Comparison of ENCODE assay signal across 18 mouse cellular contexts in the genomic region with DNA sequence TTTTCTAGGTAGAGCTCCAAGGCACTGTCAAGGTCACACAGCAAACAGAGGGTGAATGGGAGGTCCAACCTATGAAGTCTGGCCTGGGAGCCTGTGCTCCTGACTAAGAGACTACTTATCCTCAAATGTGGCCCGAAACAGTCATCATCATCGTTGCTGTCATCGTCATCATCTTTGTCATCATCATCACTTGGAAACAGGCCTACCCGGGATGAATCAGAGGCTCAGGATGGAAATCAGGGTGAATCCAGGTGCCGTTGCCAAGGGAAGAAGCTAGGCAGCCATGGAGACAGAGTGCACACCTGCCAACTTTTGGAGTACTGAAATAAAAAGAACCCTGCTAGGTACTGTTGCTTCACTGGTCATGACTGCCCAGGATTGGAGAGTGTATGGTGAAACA. TPM values are rescaled to one million over a fixed set of nuclear protein-coding genes. Genes with fewer than 3 reads are reported as not detected.
DNase-seq lines count a peak whose midpoint lies in the region; ATAC-seq lines count a peak whose summit lies in the region.
"Had no signal": no experiment of that assay in that cellular context is flagged by ENCODE, and none has a peak within 500 bp of the region (broad histone marks: within the 10 kb centered on the region; RNA-seq: fewer than 3 reads in every experiment).

No protein-coding gene starts in this region.

- no peak overlapping the region for H3K27ac ChIP-seq in heart, embryonic 15.5 days
- H3K27ac ChIP-seq in heart, embryonic 11.5 days (ENCODE audit: low read depth, low read length) = no peak overlapping the region
- H3K27ac ChIP-seq in midbrain, embryonic 11.5 days (ENCODE audit: low read depth, low read length) = no peak overlapping the region
- no peak overlapping the region for H3K27ac ChIP-seq in midbrain, embryonic 13.5 days
- H3K27ac ChIP-seq: embryonic facial prominence, embryonic 12.5 days; gastrocnemius, adult 2 months; hindbrain, embryonic 12.5 days; limb, embryonic 10.5 days; midbrain, embryonic 15.5 days; stomach, postnatal 0 days had no signal

- H3K4me2 ChIP-seq in heart, embryonic 15.5 days = 0 out of 2 replicates have a peak overlapping the region, but pooled peaks have one; percentile 10
- no peak overlapping the region for H3K4me2 ChIP-seq in heart, embryonic 11.5 days
- no peak overlapping the region for H3K4me2 ChIP-seq in midbrain, embryonic 11.5 days
- no peak overlapping the region for H3K4me2 ChIP-seq in midbrain, embryonic 13.5 days (replicated peaks)
- H3K4me2 ChIP-seq: embryonic facial prominence, embryonic 12.5 days; hindbrain, embryonic 12.5 days; midbrain, embryonic 15.5 days had no signal

- H3K4me3 ChIP-seq in heart, embryonic 15.5 days = no peak overlapping the region
- no peak overlapping the region for H3K4me3 ChIP-seq in heart, embryonic 11.5 days (ENCODE audit: low read depth, low read length)
- no peak overlapping the region for H3K4me3 ChIP-seq in midbrain, embryonic 11.5 days (ENCODE audit: low read depth, low read length)
- no peak overlapping the region for H3K4me3 ChIP-seq in midbrain, embryonic 13.5 days (replicated peaks)
- H3K4me3 ChIP-seq: embryonic facial prominence, embryonic 12.5 days; erythroblast, embryonic 14.5 days; gastrocnemius, adult 2 months; hindbrain, embryonic 12.5 days; limb, embryonic 10.5 days; midbrain, embryonic 15.5 days; myocyte had no signal

- DNase-seq in adrenal gland, adult 2 months = peak; percentile 33
- no peak for DNase-seq in adrenal gland, postnatal 10 days
- DNase-seq in midbrain, embryonic 11.5 days (ENCODE audit: low spot score, missing footprints) = peak; percentile 72
- peak; percentile 52 to 67 for DNase-seq in right cerebral cortex, postnatal 10 days (ENCODE audit: low spot score in 2 of 2)
- DNase-seq in spleen, postnatal 4 days (ENCODE audit: low spot score in 2 of 2) = no peak
- DNase-seq: adrenal gland, adult 8-10 months had no signal

- no peak for ATAC-seq in heart, embryonic 15.5 days (replicated peaks; ENCODE audit: insufficient number of reproducible peaks, insufficient read depth, low FRiP score, low read depth)
- no peak for ATAC-seq in heart, embryonic 11.5 days (replicated peaks; ENCODE audit: insufficient number of reproducible peaks, low FRiP score, low TSS enrichment)
- ATAC-seq in midbrain, embryonic 11.5 days (ENCODE audit: low FRiP score) = no peak
- ATAC-seq in midbrain, embryonic 13.5 days = no peak

- H3K9ac ChIP-seq in heart, embryonic 15.5 days = no peak overlapping the region
- no peak overlapping the region for H3K9ac ChIP-seq in heart, embryonic 11.5 days (ENCODE audit: low read depth, low read length)
- H3K9ac ChIP-seq in midbrain, embryonic 11.5 days (ENCODE audit: low read length) = no peak overlapping the region
- no peak overlapping the region for H3K9ac ChIP-seq in midbrain, embryonic 13.5 days (replicated peaks)
- H3K9ac ChIP-seq: embryonic facial prominence, embryonic 12.5 days; hindbrain, embryonic 12.5 days; liver, postnatal 0 days; midbrain, embryonic 15.5 days had no signal

- H3K27me3 ChIP-seq in heart, embryonic 15.5 days = no peaks in the 10 kb centered on the region
- H3K27me3 ChIP-seq in heart, embryonic 11.5 days (ENCODE audit: control insufficient read depth, insufficient read depth, low read length) = no peaks in the 10 kb centered on the region
- no peaks in the 10 kb centered on the region for H3K27me3 ChIP-seq in midbrain, embryonic 11.5 days (ENCODE audit: control insufficient read depth, insufficient read depth, low read length)
- H3K27me3 ChIP-seq in midbrain, embryonic 13.5 days = no peaks in the 10 kb centered on the region
- H3K27me3 ChIP-seq: embryonic facial prominence, embryonic 12.5 days; hindbrain, embryonic 12.5 days; midbrain, embryonic 15.5 days had no signal

- H3K9me3 ChIP-seq in heart, embryonic 15.5 days (replicated peaks) = no peaks in the 10 kb centered on the region
- no peaks in the 10 kb centered on the region for H3K9me3 ChIP-seq in heart, embryonic 11.5 days (replicated peaks; ENCODE audit: control insufficient read depth, low read length)
- H3K9me3 ChIP-seq in midbrain, embryonic 11.5 days (ENCODE audit: control insufficient read depth, low read length) = no peaks in the 10 kb centered on the region
- H3K9me3 ChIP-seq in midbrain, embryonic 13.5 days = no peaks in the 10 kb centered on the region
- H3K9me3 ChIP-seq: embryonic facial prominence, embryonic 12.5 days; hindbrain, embryonic 12.5 days; limb, embryonic 10.5 days; midbrain, embryonic 15.5 days had no signal

- WGBS in heart, embryonic 15.5 days = 72% methylated on average over 5 of the region's 5 CpGs
- WGBS in heart, embryonic 11.5 days (ENCODE audit: insufficient replicate concordance) = 79% methylated on average over 5 of the region's 5 CpGs
- 89% methylated on average over 5 of the region's 5 CpGs for WGBS in midbrain, embryonic 11.5 days
- WGBS in midbrain, embryonic 13.5 days = 92% methylated on average over 5 of the region's 5 CpGs

- peaks cover 5% of the 10 kb centered on the region; the same call in 1 of the 2 replicates for H3K4me1 ChIP-seq in heart, embryonic 15.5 days (replicated peaks)
- H3K4me1 ChIP-seq in heart, embryonic 11.5 days (ENCODE audit: control insufficient read depth, insufficient read depth, low read length) = no peaks in the 10 kb centered on the region
- H3K4me1 ChIP-seq in midbrain, embryonic 11.5 days (ENCODE audit: control insufficient read depth, insufficient read depth, low read length) = no peaks in the 10 kb centered on the region
- no peaks in the 10 kb centered on the region for H3K4me1 ChIP-seq in midbrain, embryonic 13.5 days (replicated peaks)
- H3K4me1 ChIP-seq: embryonic facial prominence, embryonic 12.5 days; hindbrain, embryonic 12.5 days; limb, embryonic 10.5 days; midbrain, embryonic 15.5 days had no signal

- H3K36me3 ChIP-seq in heart, embryonic 15.5 days = no peaks in the 10 kb centered on the region
- no peaks in the 10 kb centered on the region for H3K36me3 ChIP-seq in heart, embryonic 11.5 days (ENCODE audit: control insufficient read depth, insufficient read depth, low read length)
- H3K36me3 ChIP-seq in midbrain, embryonic 11.5 days (ENCODE audit: control insufficient read depth, insufficient read depth, low read length) = no peaks in the 10 kb centered on the region
- no peaks in the 10 kb centered on the region for H3K36me3 ChIP-seq in midbrain, embryonic 13.5 days
- H3K36me3 ChIP-seq: embryonic facial prominence, embryonic 12.5 days; hindbrain, embryonic 12.5 days; limb, embryonic 10.5 days; midbrain, embryonic 15.5 days had no signal

RNA-seq across cellular contexts. Expression of gene Cdk13, which starts 34.2 kb away (rescaled TPM):
- 10 to 100 TPM; 48.8 to 78.8 TPM for total RNA-seq in adrenal gland, adult 2 months (2021)
- 105 and 130 TPM in 2 replicates for polyA plus RNA-seq in adrenal gland, adult 2 months (2012; rRNA removed)
- 10 to 100 TPM; 49.0 to 50.1 TPM for total RNA-seq in adrenal gland, postnatal 10 days (2021)
- polyA plus RNA-seq in heart, embryonic 15.5 days (2015; fragmentation: Nextera tagmentation; extraction: Ambion mirVana) = 9.5 and 9.8 TPM in 2 replicates
- polyA plus RNA-seq in heart, embryonic 11.5 days (2014; fragmentation: Nextera tagmentation; extraction: Ambion mirVana) = 10.5 and 18.0 TPM in 2 replicates
- 15.8 and 17.1 TPM in 2 replicates for polyA plus RNA-seq in midbrain, embryonic 11.5 days (2014; fragmentation: Nextera tagmentation; extraction: Ambion mirVana)
- polyA plus RNA-seq in midbrain, embryonic 13.5 days (2015; fragmentation: Nextera tagmentation; extraction: Ambion mirVana) = 17.4 and 18.9 TPM in 2 replicates

Comparison
In these comparisons a context has a peak if more than half of its experiments do, and no peak if none do; other contexts are left out.
1. DNase-seq: peak in adrenal gland, adult 2 months (single experiment), midbrain, embryonic 11.5 days (single experiment) and right cerebral cortex, postnatal 10 days (2 of 2); none in adrenal gland, postnatal 10 days (single experiment) and spleen, postnatal 4 days (0 of 2).